Mouse (Mus musculus) liver, adult 10 weeks (tissue): ENCODE results near the gene Crhr1. TPM values are rescaled to one million over a fixed set of nuclear protein-coding genes. Genes with fewer than 3 reads are reported as not detected.

Source experiments
- polyA plus RNA-seq: library from polyadenylated mRNA; stranded (reverse); fragments of 350-450 nt; fragmentation: Illumina TruSeq; extraction: RNeasy Lipid Tissue Mini Kit (QIAGEN cat#74804); gene quantifications from one replicate; pipeline ENCODE4 v1.2.3, GENCODE M21; 2014; ENCODE audit warnings: low read depth, low replicate concordance

Crhr1 gene
- polyA plus RNA-seq: not detected

GRCm38 (mm10) chr11:104132580-104133441 is at the start of gene Crhr1:
Gene Crhr1, plus strand, starts transcription at chr11:104132855.

GRCm38 (mm10) chr11:104186135-104186836 is 53.6 kb downstream of the Crhr1 start, which contains the start of gene Sppl2c:
Gene Sppl2c, plus strand, starts transcription at chr11:104186327.

Other genes with a start within 250 kb of the Crhr1 start
- gene Nsf, start 178.8 kb upstream of the Crhr1 start, polyA plus RNA-seq: 7.7 TPM
- gene Arf2, start 166.1 kb upstream of the Crhr1 start, polyA plus RNA-seq: 9.6 TPM
- gene Sppl2c, start 53.5 kb downstream of the Crhr1 start, polyA plus RNA-seq: not detected
- 0.66 TPM for gene Mapt, start 98.5 kb downstream of the Crhr1 start, polyA plus RNA-seq